Mouse (Mus musculus) cerebellum, postnatal 14 days (tissue): ENCODE results near the gene Vmn1r197.
"Not testable (repeated sequence)": the region's sequence is repeated elsewhere in the genome, so short reads cannot be mapped to it uniquely, and the experiment has no call there.

Source experiments
- DNase-seq, 2 experiments: peaks; one replicate each; pipeline ENCODE4 v3.0.0; 2021; ENCODE audit warnings: mixed read lengths in 2 of 2

Gene Vmn1r197

DNA sequence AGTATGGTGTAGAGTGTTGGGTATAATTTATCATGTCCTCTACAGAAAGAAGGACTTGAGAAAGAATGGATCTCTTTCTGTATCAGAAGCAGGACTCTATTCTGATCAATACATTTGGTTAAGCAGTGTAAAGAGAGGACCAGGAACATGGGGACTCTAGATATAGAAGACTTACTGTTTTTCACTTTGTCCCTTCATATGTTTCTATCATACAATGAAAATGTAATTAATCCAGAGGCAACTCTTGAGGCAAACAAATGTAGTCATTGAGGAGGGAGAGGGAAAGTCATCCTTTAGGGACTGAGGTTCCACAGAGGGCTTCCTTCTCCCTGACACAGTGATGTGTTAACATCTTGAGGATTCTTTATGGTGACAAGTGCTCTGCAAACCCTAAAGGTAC lies at the start of gene Vmn1r197:
TSS of gene Vmn1r197 (plus strand) at position 301 of the 400 bp plus-strand sequence.
- DNase-seq, result no peak

DNA sequence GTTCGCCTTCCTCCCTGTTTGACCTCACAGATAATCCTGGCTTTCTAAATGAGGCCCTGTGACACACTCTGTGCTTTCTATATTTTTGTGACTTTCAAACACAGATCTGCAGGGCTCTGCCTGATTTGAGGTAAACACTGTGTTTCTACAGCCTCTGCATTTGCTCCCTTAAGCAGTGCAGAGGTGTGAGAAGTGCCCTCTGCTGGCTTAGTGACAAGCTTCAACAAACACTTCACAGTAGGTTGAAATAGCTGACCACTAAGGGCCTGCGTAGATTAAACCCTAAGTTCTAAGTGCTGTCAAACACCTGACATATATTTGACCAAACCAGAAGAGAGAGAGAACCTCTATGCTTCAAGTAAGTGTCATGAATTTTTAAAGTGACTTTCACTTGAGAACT lies 39.8 kb upstream of the Vmn1r197 start:
- DNase-seq, result no peak

GRCm38 (mm10) chr13:22289620-22290019 lies 34.8 kb upstream of the Vmn1r197 start, which contains the start of gene Vmn1r196:
Vmn1r196 (plus strand) TSS chr13:22289920.
- DNase-seq, result no peak

DNA sequence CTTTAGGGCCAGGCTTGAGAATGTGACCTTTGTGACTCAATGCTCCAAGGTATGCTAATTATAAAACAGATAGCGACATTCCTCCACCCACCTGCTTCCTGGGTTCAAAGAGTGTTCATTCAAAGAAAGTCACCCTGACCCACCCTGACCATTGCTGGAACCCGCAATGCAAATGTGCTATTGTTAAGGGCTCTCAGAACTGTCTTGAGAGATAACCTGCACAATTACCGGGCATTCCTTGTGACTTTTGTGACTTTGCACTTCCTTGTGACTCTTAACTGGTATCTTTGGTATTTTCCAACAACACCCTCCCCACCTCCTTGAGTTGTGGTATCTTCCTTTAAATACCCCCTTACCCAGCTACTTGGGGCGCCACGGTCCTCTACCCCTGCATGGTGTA lies 16.3 kb upstream of the Vmn1r197 start:
- DNase-seq, result not testable (repeated sequence)

- DNase-seq, result no peak
Measured at GRCm38 (mm10) chr13:22315361-22315760, 9.0 kb upstream of the Vmn1r197 start.

DNA sequence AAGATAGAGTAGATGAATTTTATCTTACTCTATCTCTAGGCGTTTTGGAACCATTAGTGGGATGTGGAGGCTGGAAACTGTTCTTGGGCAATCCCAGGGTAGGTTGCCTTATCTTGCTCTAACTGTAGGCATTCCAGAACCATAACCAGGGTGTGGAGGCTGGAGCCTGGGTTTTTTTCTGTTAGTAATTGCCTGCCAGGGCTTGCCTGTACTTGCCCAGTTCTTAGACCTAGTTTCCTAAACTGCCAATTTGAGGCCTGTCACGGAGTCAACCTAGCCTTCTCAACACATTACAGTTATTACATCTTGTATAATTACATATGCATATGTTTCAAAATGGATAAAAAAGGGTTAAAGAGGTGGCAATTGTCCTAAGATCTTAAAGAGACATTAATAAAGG lies 7.0 kb upstream of the Vmn1r197 start:
- DNase-seq, result no peak

- no peak for DNase-seq
Measured at GRCm38 (mm10) chr13:22320091-22320490, 4.3 kb upstream of the Vmn1r197 start.

DNA sequence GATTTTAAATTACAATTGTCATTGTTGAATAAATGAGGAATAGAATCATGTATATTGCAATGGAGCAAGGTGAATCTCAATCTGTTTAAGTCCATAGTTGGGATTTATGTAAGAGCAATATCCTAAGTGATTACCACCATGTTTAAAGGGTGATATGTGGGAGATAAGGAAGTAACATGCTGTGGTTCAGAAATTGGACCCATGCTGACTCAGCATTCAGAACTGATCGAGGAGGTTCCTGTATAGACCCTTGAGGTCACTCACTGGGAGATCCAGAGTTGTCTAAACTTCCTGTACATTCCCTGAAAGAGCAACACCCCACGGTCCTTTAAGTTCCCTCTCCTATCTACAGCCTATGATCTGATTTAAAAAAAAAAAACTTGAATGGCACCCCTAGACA lies 8.9 kb downstream of the Vmn1r197 start:
- no peak for DNase-seq

DNA sequence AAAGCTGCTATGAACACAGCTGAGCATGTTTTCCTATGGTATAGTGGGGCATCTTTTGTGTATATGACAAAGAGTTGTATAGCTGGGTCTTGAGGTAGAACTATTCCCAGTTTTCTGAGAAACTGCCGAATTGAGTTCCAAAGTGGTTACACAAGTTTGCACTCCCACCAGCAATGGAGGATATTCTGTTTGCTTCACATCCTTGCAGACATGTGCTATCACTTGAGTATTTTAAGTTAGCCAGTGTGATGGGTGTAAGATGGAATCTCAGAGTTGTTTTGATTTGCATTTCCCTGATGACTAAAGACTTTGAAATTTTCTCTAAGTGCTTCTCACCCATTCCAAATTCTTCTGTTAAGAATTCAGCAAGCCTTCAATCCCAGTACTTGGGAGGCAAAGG lies 11.2 kb downstream of the Vmn1r197 start:
- no peak for DNase-seq

DNA sequence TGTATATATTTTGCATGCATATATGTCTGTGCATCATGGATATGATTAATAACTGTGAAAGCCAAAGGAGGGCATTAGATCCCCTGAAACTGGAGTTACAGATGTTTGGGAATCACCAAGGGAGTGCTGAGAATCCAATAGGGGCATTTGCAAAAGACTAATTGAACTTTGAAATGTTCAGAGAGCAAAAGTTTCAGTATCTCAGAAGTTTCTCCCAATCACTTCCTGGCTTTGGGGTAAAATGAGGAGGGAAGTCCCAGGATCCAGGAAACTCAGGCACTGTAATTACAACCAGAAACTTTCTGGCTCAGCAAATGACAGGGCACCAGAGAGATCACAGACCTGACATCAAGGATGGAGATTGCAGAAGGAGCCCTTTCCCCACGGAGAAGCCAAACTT lies 25.7 kb downstream of the Vmn1r197 start, which contains the start of gene Vmn1r198:
TSS of gene Vmn1r198 (plus strand) at position 301 of the 400 bp plus-strand sequence.
- DNase-seq, result no peak

DNA sequence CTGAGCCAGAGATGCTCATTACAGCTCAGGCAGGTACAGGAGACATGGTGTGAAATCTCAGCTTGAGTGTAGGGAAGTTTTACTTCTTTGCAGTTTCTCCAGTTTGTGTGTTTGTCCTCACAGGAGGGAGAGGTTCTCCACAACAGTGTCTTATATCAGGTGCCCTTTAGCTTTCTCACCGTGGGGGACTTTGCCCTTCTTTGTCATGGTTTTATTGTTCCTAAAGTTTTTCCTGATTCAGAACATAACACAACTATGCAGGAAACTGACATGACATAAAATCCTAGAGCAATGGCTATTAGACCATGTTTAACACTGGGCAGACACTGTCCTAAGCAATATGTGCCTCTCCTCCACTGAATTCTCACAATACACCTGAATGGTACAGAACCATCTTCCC lies 26.4 kb downstream of the Vmn1r197 start:
- no peak for DNase-seq

GRCm38 (mm10) chr13:22379518-22379917 lies 55.1 kb downstream of the Vmn1r197 start, which contains the start of gene Vmn1r199:
Vmn1r199 (plus strand) TSS chr13:22379818.
- DNase-seq, result no peak

- not testable (repeated sequence) for DNase-seq
Measured at GRCm38 (mm10) chr13:22381128-22381527, 56.7 kb downstream of the Vmn1r197 start.
